Mouse (Mus musculus): ENCODE results near the gene Ing5. TPM values are rescaled to one million over a fixed set of nuclear protein-coding genes. Genes with fewer than 3 reads are reported as not detected.

Ing5 gene
- polyA plus RNA-seq, 1 experiment = 3.3 TPM

- H3K79me2 ChIP-seq (ENCODE audit: control insufficient read depth, insufficient read depth) = peaks cover 31% of the 10 kb centered on the region
- no peaks in the 10 kb centered on the region for H3K27me3 ChIP-seq (ENCODE audit: control insufficient read depth, insufficient read depth, insufficient read length)
- peaks cover 9% of the 10 kb centered on the region for H3K36me3 ChIP-seq (ENCODE audit: control insufficient read depth, insufficient read depth)
- no peak for TF ChIP-seq SRF (IDR thresholded peaks at IDR 0.05; ENCODE audit: control insufficient read depth, insufficient read length, low read depth)
- no peak for TF ChIP-seq MYOD1 (IDR thresholded peaks at IDR 0.05; ENCODE audit: control insufficient read depth in 1 of 3, insufficient read length in 2 of 3, low read depth in 2 of 3)
- no peak for TF ChIP-seq TCF3 (IDR thresholded peaks at IDR 0.05; ENCODE audit: insufficient read length, low read depth)
- H3K4me3 ChIP-seq = peak overlapping the region; percentile 63
- peak overlapping the region; percentile 85 for H3K4me2 ChIP-seq (ENCODE audit: low read depth)
- H3ac ChIP-seq (ENCODE audit: control insufficient read depth, insufficient read length) = no peak overlapping the region
These were observed 1.6 kb downstream of the Ing5 start for GRCm38 (mm10) chr1:93805221-93805951.

DNA sequence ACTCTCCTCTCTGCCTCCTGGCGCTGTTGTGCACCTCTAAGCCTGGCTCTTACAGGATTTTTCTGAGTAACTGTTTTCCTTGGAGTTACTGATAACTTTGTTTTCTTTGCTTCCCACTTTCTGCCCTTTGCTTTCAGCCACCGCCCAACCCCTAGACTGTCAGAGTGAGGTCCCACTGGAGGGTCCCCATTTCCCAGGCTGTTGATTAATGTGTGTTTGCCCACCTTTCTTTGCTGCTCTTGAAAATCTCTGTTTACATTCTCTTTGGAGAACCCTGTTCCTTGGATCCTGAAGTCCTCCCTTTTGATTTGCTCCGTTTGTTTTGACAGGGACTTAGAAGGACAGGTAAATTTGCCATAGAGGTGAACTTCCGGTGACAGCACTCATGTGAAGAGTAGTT is 5.1 kb downstream of the Ing5 start:
- H3K79me2 ChIP-seq (ENCODE audit: control insufficient read depth, insufficient read depth) = peaks cover 20% of the 10 kb centered on the region
- no peak overlapping the region for H3ac ChIP-seq (ENCODE audit: control insufficient read depth, insufficient read length)
- no peak overlapping the region for H3K4me2 ChIP-seq (ENCODE audit: low read depth)
- no peaks in the 10 kb centered on the region for H3K27me3 ChIP-seq (ENCODE audit: control insufficient read depth, insufficient read depth, insufficient read length)
- TF ChIP-seq MYOG (IDR thresholded peaks at IDR 0.05; ENCODE audit: control insufficient read depth in 1 of 3, insufficient read depth in 1 of 3, insufficient read length in 2 of 3, low read depth in 2 of 3) = no peak
- TF ChIP-seq POLR2AphosphoS2 (IDR thresholded peaks at IDR 0.05; ENCODE audit: insufficient read length, low read depth) = no peak
- TF ChIP-seq TCF12 (IDR thresholded peaks at IDR 0.05; ENCODE audit: insufficient read depth, poor library complexity, severe bottlenecking) = no peak
- H3K4me3 ChIP-seq = no peak overlapping the region
- H3K36me3 ChIP-seq (ENCODE audit: control insufficient read depth, insufficient read depth) = peaks cover 23% of the 10 kb centered on the region

GRCm38 (mm10) chr1:93810011-93810410 is 6.2 kb downstream of the Ing5 start:
- TF ChIP-seq SRF (IDR thresholded peaks at IDR 0.05; ENCODE audit: control insufficient read depth, insufficient read length, low read depth) (no peak), TCF3 (IDR thresholded peaks at IDR 0.05; ENCODE audit: insufficient read length, low read depth) (no peak), TCF12 (IDR thresholded peaks at IDR 0.05; ENCODE audit: insufficient read depth, poor library complexity, severe bottlenecking) (no peak), CEBPB (IDR thresholded peaks at IDR 0.05; ENCODE audit: insufficient read depth, poor library complexity, severe bottlenecking) (no peak), USF1 (IDR thresholded peaks at IDR 0.05; ENCODE audit: low read depth) (no peak), MYOG (IDR thresholded peaks at IDR 0.05; ENCODE audit: control insufficient read depth in 1 of 3, insufficient read depth in 1 of 3, insufficient read length in 2 of 3, low read depth in 2 of 3) (no peak), POLR2AphosphoS2 (IDR thresholded peaks at IDR 0.05; ENCODE audit: insufficient read length, low read depth) (no peak), MAX (IDR thresholded peaks at IDR 0.05; ENCODE audit: low read depth) (no peak), E2F4 (IDR thresholded peaks at IDR 0.05; ENCODE audit: insufficient read depth) (no peak), POLR2A (IDR thresholded peaks at IDR 0.05; ENCODE audit: insufficient read length, low read depth) (no peak), MYOD1 (IDR thresholded peaks at IDR 0.05; ENCODE audit: control insufficient read depth in 1 of 3, insufficient read length in 2 of 3, low read depth in 2 of 3) (no peak), REST (IDR thresholded peaks at IDR 0.05; ENCODE audit: insufficient read depth, insufficient read length) (no peak)
- H3K36me3 ChIP-seq (ENCODE audit: control insufficient read depth, insufficient read depth) = peaks cover 24% of the 10 kb centered on the region

DNA sequence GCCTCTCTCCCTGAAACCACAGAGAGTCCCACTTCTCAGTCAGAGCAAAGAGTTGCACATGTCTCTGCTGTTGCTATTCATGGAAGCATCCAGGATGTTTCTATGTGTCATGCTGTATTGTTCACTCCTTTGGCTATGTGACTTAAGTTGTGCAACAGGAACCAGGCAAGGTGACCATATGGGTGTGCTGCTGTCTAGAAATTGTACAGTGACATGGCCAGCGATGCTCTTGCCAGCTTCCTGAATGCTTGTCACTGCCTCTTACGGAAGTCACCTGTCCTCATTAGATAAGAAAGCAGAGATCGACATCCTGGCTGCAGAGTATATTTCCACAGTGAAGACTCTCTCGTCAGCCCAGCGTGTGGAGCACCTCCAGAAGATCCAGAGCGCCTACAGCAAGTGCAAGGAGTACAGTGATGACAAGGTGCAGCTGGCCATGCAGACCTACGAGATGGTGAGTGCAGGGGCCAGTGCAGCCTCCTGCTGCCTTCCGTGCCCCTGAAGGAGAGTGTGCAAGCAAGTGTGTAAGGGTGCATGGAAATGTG is 7.8 kb downstream of the Ing5 start:
- peaks cover 26% of the 10 kb centered on the region for H3K36me3 ChIP-seq (ENCODE audit: control insufficient read depth, insufficient read depth)
- no peak overlapping the region for H3K4me2 ChIP-seq (ENCODE audit: low read depth)
- no peak overlapping the region for H3ac ChIP-seq (ENCODE audit: control insufficient read depth, insufficient read length)
- TF ChIP-seq MYOG (IDR thresholded peaks at IDR 0.05; ENCODE audit: control insufficient read depth in 1 of 3, insufficient read depth in 1 of 3, insufficient read length in 2 of 3, low read depth in 2 of 3) = no peak
- no peak for TF ChIP-seq E2F4 (IDR thresholded peaks at IDR 0.05; ENCODE audit: insufficient read depth)
- no peak for TF ChIP-seq REST (IDR thresholded peaks at IDR 0.05; ENCODE audit: insufficient read depth, insufficient read length)
- no peak for TF ChIP-seq SRF (IDR thresholded peaks at IDR 0.05; ENCODE audit: control insufficient read depth, insufficient read length, low read depth)
- no peak for TF ChIP-seq MYOD1 (IDR thresholded peaks at IDR 0.05; ENCODE audit: control insufficient read depth in 1 of 3, insufficient read length in 2 of 3, low read depth in 2 of 3)
- TF ChIP-seq MAX (IDR thresholded peaks at IDR 0.05; ENCODE audit: low read depth) = no peak
- TF ChIP-seq POLR2AphosphoS2 (IDR thresholded peaks at IDR 0.05; ENCODE audit: insufficient read length, low read depth) = no peak
- TF ChIP-seq USF1 (IDR thresholded peaks at IDR 0.05; ENCODE audit: low read depth) = no peak
- no peak for TF ChIP-seq POLR2A (IDR thresholded peaks at IDR 0.05; ENCODE audit: insufficient read length, low read depth)
- no peak for TF ChIP-seq TCF3 (IDR thresholded peaks at IDR 0.05; ENCODE audit: insufficient read length, low read depth)
- no peak for TF ChIP-seq CEBPB (IDR thresholded peaks at IDR 0.05; ENCODE audit: insufficient read depth, poor library complexity, severe bottlenecking)
- TF ChIP-seq TCF12 (IDR thresholded peaks at IDR 0.05; ENCODE audit: insufficient read depth, poor library complexity, severe bottlenecking) = no peak
- no peak overlapping the region for H3K4me3 ChIP-seq
- H3K27me3 ChIP-seq (ENCODE audit: control insufficient read depth, insufficient read depth, insufficient read length) = no peaks in the 10 kb centered on the region
- no peaks in the 10 kb centered on the region for H3K79me2 ChIP-seq (ENCODE audit: control insufficient read depth, insufficient read depth)

More at GRCm38 (mm10) chr1:93810011-93810410, 6.2 kb downstream of the Ing5 start:
- no peak overlapping the region for H3ac ChIP-seq (ENCODE audit: control insufficient read depth, insufficient read length)
- no peaks in the 10 kb centered on the region for H3K27me3 ChIP-seq (ENCODE audit: control insufficient read depth, insufficient read depth, insufficient read length)
- H3K79me2 ChIP-seq (ENCODE audit: control insufficient read depth, insufficient read depth) = peaks cover 12% of the 10 kb centered on the region
- H3K4me3 ChIP-seq = no peak overlapping the region
- H3K4me2 ChIP-seq (ENCODE audit: low read depth) = no peak overlapping the region
